Mouse (Mus musculus) thymus, adult 2 months (tissue): ENCODE data around the gene Clstn3.

Experiments
- CTCF ChIP-seq: fragments of 200-500 bp; IDR thresholded peaks from 2 replicates; pipeline ENCODE4 v1.5.1; 2012; ENCODE audit warnings: mild to moderate bottlenecking, control low read depth, low read length, moderate library complexity, borderline replicate concordance; ENCODE audit not compliant: control insufficient read depth, poor library complexity, insufficient read depth; ENCODE audit errors: extremely low read depth
- POLR2A ChIP-seq: fragments of 200-500 bp; IDR thresholded peaks from 2 replicates; pipeline ENCODE4 v1.6.1; 2012; ENCODE audit warnings: mild to moderate bottlenecking, low read length, control low read depth, moderate library complexity; ENCODE audit not compliant: control insufficient read depth, poor library complexity, insufficient read depth; ENCODE audit errors: extremely low read depth

DNA sequence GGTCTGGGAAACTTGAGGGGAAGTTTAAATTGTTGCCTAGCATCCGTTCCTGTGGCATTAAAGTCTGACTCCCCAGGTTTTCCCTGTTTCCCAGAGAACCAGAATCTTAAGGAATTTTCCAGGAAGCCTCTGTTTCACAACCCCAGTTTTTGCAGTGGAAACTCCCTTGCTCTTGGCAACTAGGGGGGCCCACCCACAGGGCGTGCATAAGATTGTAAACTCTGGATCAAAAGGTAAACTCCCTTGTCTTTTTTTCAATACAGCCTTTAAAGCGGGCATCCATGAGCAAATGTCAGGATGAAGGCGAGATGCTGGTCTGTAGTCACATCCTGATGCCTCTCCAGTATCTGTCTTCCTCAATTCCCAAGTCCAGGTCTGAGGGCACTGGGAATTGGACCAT lies 36.9 kb upstream of the Clstn3 start:
- TF ChIP-seq CTCF (no peak), POLR2A (no peak)
